Mouse (Mus musculus) spleen, adult 2 months (tissue): Measurements from ENCODE around the gene Pam.

ENCODE experiments used
- CTCF ChIP-seq: fragments of 200-500 bp; IDR thresholded peaks from 2 replicates; pipeline ENCODE4 v1.5.1; 2011; ENCODE audit warnings: mild to moderate bottlenecking, inconsistent platforms; ENCODE audit not compliant: insufficient read depth, insufficient read length, insufficient replicate concordance; ENCODE audit errors: extremely low read depth
- POLR2A ChIP-seq: fragments of 200-500 bp; IDR thresholded peaks from 2 replicates; pipeline ENCODE4 v1.6.1; 2011; ENCODE audit warnings: low read depth, low read length, inconsistent platforms

- no peak for TF ChIP-seq CTCF
- TF ChIP-seq POLR2A: no peak
These were observed 66.4 kb downstream of the Pam start for GRCm38 (mm10) chr1:98029025-98029424.
